Mouse (Mus musculus) midbrain, embryonic 15.5 days (tissue): ENCODE data around the gene Stox2. TPM values are rescaled to one million over a fixed set of nuclear protein-coding genes. Genes with fewer than 3 reads are reported as not detected.

Experiments
- ATAC-seq: fragments of 200-750 bp; cut with Nextera tagmentation; replicated peaks from 2 replicates; pipeline ENCODE4 v1.8.0; 2017; ENCODE audit warnings: moderate TSS enrichment
- H3K27ac ChIP-seq: fragments of 300-500 bp; sonication (generic); 2 replicates; pipeline ENCODE4 v1.5.1; 2015; ENCODE audit warnings: mild to moderate bottlenecking, inconsistent platforms
- H3K27me3 ChIP-seq: fragments of 300-500 bp; sonication (generic); replicated peaks from 2 replicates; pipeline ENCODE4 v1.6.1; 2015; ENCODE audit warnings: inconsistent platforms
- H3K36me3 ChIP-seq: fragments of 300-500 bp; sonication (generic); replicated peaks from 2 replicates; pipeline ENCODE4 v1.6.1; 2015; ENCODE audit warnings: inconsistent platforms
- H3K4me1 ChIP-seq: fragments of 300-500 bp; sonication (generic); 2 replicates; pipeline ENCODE4 v1.6.1; 2015; ENCODE audit warnings: inconsistent platforms
- H3K4me2 ChIP-seq: fragments of 300-500 bp; sonication (generic); 2 replicates; pipeline ENCODE4 v1.6.1; 2015; ENCODE audit warnings: inconsistent platforms, mild to moderate bottlenecking, moderate library complexity
- H3K4me3 ChIP-seq: fragments of 300-500 bp; sonication (generic); 2 replicates; pipeline ENCODE4 v1.5.1; 2015; ENCODE audit warnings: mild to moderate bottlenecking, inconsistent platforms
- H3K9ac ChIP-seq: fragments of 300-500 bp; sonication (generic); 2 replicates; pipeline ENCODE4 v1.6.1; 2015; ENCODE audit warnings: mild to moderate bottlenecking, inconsistent platforms
- H3K9me3 ChIP-seq: fragments of 300-500 bp; sonication (generic); 2 replicates; pipeline ENCODE4 v1.6.1; 2016; ENCODE audit warnings: inconsistent platforms
- WGBS: fragments of 180-500 bp; shearing (Covaris S2); methylation state at CpG from one replicate; pipeline ENCODE4 v1.1.7; 2015; ENCODE audit warnings: mixed read lengths; 5-methylcytosine and 5-hydroxymethylcytosine counted together
- polyA plus RNA-seq: library from polyadenylated mRNA; unstranded; fragments of >200 nt; fragmentation: Nextera tagmentation; extraction: Ambion mirVana; gene quantifications from 2 replicates; pipeline ENCODE4 v1.2.1, GENCODE M21; 2015

Gene Stox2
- polyA plus RNA-seq, 1 experiment from 2014 or later = 51.3 TPM

GRCm38 (mm10) chr8:47345085-47345771 lies 100.9 kb downstream of the Stox2 start:
- Histone ChIP-seq H3K27ac (peak overlapping the region; percentile 79), H3K4me3 (peak overlapping the region; percentile 14), H3K4me2 (peak overlapping the region; percentile 40), H3K9me3 (no peaks in the 10 kb centered on the region), H3K4me1 (peaks cover 18% of the 10 kb centered on the region), H3K9ac (0 out of 2 replicates have a peak overlapping the region, but pooled peaks have one; percentile 12), H3K36me3 (no peaks in the 10 kb centered on the region), H3K27me3 (no peaks in the 10 kb centered on the region)
- peak; percentile 53 for ATAC-seq
- 6% methylated on average over 15 of the region's 15 CpGs for WGBS

DNA sequence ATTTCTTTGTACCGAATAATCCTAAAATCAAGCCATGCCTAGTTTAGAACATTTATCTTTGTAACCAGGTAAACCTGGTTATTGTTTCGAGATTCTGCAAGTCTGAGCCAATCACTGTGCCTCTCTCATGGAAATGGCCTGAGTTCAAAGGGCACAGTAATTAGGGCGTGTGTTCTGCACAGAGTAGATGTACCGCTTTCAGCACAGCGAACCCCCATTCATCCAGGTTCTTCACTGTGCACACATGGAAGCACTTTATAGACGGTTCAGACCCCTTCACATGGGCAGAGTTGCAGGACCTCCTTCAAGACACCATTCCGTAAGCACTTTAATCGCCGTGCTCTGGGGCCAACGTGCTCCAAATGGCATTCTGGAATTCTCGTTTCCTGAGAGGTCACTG lies 104.7 kb downstream of the Stox2 start:
- Histone ChIP-seq H3K9ac (no peak overlapping the region), H3K4me1 (peaks cover 25% of the 10 kb centered on the region), H3K9me3 (no peaks in the 10 kb centered on the region), H3K4me3 (no peak overlapping the region), H3K36me3 (no peaks in the 10 kb centered on the region), H3K27ac (no peak overlapping the region), H3K4me2 (no peak overlapping the region), H3K27me3 (no peaks in the 10 kb centered on the region)
- WGBS = 80% methylated on average over 11 of the region's 11 CpGs
- no peak for ATAC-seq

DNA sequence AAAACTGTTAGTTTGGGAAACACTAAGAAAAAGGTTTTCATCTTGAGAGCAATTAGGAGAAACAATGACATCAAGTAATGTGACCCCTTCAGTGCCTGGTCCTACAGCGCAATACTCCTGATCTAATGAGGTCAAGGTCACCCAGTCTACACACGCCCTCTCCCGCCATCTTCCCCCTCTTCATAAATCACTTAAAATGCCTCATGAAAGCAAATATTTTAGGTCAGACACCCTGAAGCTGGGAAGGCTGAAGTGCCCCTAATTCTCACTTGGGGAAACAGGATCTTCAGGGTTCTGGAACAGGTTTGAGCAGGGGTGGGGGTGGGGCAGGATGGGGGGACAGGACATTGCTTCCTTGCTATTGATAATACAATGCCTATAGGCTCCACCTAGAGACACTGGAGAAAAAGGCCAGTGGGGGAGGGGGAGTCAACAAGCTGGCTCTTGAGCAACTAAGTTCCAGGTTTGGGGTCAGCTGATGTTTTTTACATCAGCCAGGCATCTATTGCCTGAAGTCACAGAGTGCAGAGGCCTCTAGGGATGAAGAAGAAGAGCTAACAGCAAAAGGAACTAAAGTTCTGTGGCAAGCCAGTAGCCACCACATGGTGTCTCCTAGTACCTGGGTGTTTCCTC lies 107.4 kb downstream of the Stox2 start:
- Histone ChIP-seq H3K4me1 (peaks cover 12% of the 10 kb centered on the region), H3K9ac (no peak overlapping the region), H3K4me3 (no peak overlapping the region), H3K27me3 (no peaks in the 10 kb centered on the region), H3K4me2 (no peak overlapping the region), H3K9me3 (no peaks in the 10 kb centered on the region), H3K27ac (no peak overlapping the region), H3K36me3 (no peaks in the 10 kb centered on the region)
- WGBS = 77% methylated on average over 3 of the region's 3 CpGs
- ATAC-seq = no peak

DNA sequence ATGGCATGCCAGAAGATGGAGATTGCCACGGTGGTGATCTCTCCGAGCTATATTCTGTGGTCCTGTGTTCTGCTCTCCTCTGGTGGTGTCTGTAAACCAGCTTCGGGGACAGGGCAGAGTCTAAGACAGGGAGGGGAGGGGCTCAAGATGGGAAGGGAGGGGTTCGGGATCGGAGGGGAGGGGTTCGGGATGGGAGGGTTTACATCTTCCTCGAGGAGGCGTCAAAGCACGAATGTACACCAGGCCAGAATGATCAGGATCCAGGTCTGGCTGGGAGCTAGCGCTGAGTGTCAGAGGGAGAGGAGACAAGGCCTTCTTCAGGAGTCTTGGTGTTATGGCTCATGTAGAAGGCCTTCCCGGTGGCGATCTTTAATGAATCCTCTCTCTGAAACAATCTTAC lies 109.7 kb downstream of the Stox2 start:
- Histone ChIP-seq H3K4me3 (no peak overlapping the region), H3K9me3 (no peaks in the 10 kb centered on the region), H3K4me2 (no peak overlapping the region), H3K27me3 (no peaks in the 10 kb centered on the region), H3K27ac (no peak overlapping the region), H3K36me3 (no peaks in the 10 kb centered on the region), H3K4me1 (peaks cover 22% of the 10 kb centered on the region), H3K9ac (no peak overlapping the region)
- no peak for ATAC-seq
- WGBS = 94% methylated on average over 12 of the region's 12 CpGs

- Histone ChIP-seq H3K27me3 (no peaks in the 10 kb centered on the region), H3K9me3 (no peaks in the 10 kb centered on the region), H3K4me2 (no peak overlapping the region), H3K4me1 (peaks cover 22% of the 10 kb centered on the region), H3K36me3 (no peaks in the 10 kb centered on the region), H3K4me3 (no peak overlapping the region), H3K9ac (no peak overlapping the region), H3K27ac (no peak overlapping the region)
- no peak for ATAC-seq
- WGBS = 88% methylated on average over 4 of the region's 4 CpGs
Observed at GRCm38 (mm10) chr8:47335940-47336339, 110.2 kb downstream of the Stox2 start.

GRCm38 (mm10) chr8:47334223-47334757 lies 111.9 kb downstream of the Stox2 start:
- no peaks in the 10 kb centered on the region for H3K36me3 ChIP-seq
- WGBS = 18% methylated on average over 9 of the region's 9 CpGs
- peak overlapping the region; percentile 53 for H3K9ac ChIP-seq
- H3K9me3 ChIP-seq = no peaks in the 10 kb centered on the region
- H3K4me2 ChIP-seq = peak overlapping the region; percentile 52
- H3K4me1 ChIP-seq = peaks cover 15% of the 10 kb centered on the region
- no peaks in the 10 kb centered on the region for H3K27me3 ChIP-seq
- peak; percentile 100 for ATAC-seq
- H3K4me3 ChIP-seq = peak overlapping the region; percentile 42
- H3K27ac ChIP-seq = peak overlapping the region; percentile 95

GRCm38 (mm10) chr8:47332941-47333340 lies 113.2 kb downstream of the Stox2 start:
- ATAC-seq = no peak
- no peaks in the 10 kb centered on the region for H3K36me3 ChIP-seq
- no peak overlapping the region for H3K4me3 ChIP-seq
- peaks cover 15% of the 10 kb centered on the region for H3K4me1 ChIP-seq
- no peaks in the 10 kb centered on the region for H3K27me3 ChIP-seq
- peak overlapping the region; percentile 52 for H3K4me2 ChIP-seq
- H3K9ac ChIP-seq = no peak overlapping the region
- H3K9me3 ChIP-seq = no peaks in the 10 kb centered on the region
- H3K27ac ChIP-seq = peak overlapping the region; percentile 95; the same call in 1 of the 2 replicates
- 70% methylated on average over 1 of the region's 1 CpGs for whole genome bisulfite sequencing

DNA sequence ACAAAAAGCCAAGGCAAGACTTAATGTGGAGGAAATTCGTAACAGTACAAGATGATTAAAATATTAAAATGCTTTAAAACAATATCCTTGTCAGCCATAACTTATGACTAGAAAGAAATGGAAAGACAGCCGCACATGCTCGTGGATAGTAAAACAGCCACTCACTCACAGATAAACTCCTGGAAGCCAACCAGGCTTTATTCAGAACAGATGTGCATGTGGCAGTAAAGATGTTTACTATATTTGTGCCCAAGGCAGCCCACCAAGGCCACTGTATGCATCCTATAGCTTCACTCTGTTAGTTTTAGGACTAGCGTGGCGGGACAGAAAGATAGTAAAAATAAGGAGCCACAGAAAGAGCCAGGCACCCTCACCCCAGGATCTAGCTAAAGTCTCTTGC lies 115.2 kb downstream of the Stox2 start:
- no peak overlapping the region for H3K27ac ChIP-seq
- 93% methylated on average over 5 of the region's 5 CpGs for WGBS
- peaks cover 15% of the 10 kb centered on the region for H3K4me1 ChIP-seq
- H3K4me3 ChIP-seq = no peak overlapping the region
- H3K36me3 ChIP-seq = no peaks in the 10 kb centered on the region
- no peak for ATAC-seq
- no peak overlapping the region for H3K4me2 ChIP-seq
- H3K9me3 ChIP-seq = no peaks in the 10 kb centered on the region
- H3K27me3 ChIP-seq = no peaks in the 10 kb centered on the region
- no peak overlapping the region for H3K9ac ChIP-seq

DNA sequence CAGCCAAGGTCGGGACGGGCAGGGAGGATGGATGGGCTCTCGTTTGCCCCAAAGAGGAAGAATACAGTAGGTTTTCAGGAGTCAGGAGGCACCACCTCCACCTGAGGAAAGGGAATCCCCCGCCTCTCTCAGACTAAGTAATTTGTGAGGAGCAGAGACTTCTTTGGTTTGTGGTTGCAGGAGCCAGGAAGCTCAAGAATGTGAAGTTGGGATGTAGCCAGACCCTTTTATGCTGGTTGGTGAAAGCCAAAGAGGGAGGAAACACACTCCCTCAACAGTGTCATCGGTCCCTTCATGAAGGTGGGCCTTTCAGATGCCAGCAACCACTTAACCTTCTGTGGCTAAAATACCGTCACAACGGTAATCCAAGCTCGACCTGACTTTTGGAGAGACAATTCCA lies 119.8 kb downstream of the Stox2 start:
- 91% methylated on average over 8 of the region's 8 CpGs for WGBS
- H3K4me3 ChIP-seq = no peak overlapping the region
- peaks cover 7% of the 10 kb centered on the region; the same call in 1 of the 2 replicates for H3K4me1 ChIP-seq
- H3K9me3 ChIP-seq = no peaks in the 10 kb centered on the region
- H3K27ac ChIP-seq = no peak overlapping the region
- ATAC-seq = no peak
- no peaks in the 10 kb centered on the region for H3K27me3 ChIP-seq
- no peak overlapping the region for H3K4me2 ChIP-seq
- H3K36me3 ChIP-seq = no peaks in the 10 kb centered on the region
- H3K9ac ChIP-seq = no peak overlapping the region

DNA sequence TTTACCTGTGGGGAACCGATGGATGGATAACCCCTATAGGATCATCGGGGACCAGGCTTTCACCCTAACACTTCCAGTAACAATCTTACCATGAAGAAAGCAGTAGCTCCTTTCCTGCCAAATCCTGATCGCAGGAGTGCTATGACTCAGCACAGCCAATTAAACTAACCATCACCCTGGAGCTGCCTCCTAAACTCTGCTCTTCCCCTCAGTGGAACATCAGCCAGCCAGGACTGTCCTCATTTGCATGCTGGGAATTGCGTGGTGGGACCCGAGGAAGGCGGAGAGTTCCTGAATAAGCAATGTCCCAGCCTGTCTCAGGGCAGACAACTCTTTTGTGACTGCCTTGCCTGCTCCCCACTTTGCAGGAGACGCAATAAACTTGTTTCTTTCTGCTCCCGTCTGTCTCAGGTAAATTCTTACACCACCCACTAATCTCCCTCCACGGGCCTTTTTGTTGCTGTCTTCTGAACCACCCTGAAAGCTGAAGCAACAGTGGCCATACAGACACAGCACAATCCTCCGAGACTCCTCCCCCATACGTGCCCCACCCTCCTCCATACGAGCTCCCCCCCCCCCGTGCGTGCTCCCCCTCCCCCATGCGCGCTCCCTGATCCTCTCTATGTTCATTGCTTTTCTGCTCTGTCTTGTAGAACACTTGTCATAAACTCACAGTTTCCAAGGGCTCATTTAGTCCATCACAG lies 121.9 kb downstream of the Stox2 start:
- Histone ChIP-seq H3K9me3 (no peaks in the 10 kb centered on the region), H3K27me3 (no peaks in the 10 kb centered on the region), H3K27ac (no peak overlapping the region), H3K4me3 (no peak overlapping the region), H3K4me2 (peak overlapping the region; percentile 8; the same call in 1 of the 2 replicates), H3K36me3 (no peaks in the 10 kb centered on the region), H3K9ac (no peak overlapping the region), H3K4me1 (peaks cover 14% of the 10 kb centered on the region; the same call in 1 of the 2 replicates)
- ATAC-seq = peak; percentile 63; the same call in 1 of the 2 replicates
- 25% methylated on average over 16 of the region's 16 CpGs for WGBS

GRCm38 (mm10) chr8:47321282-47321681 lies 124.9 kb downstream of the Stox2 start:
- H3K9ac ChIP-seq = no peak overlapping the region
- no peak overlapping the region for H3K4me3 ChIP-seq
- 24% methylated on average over 5 of the region's 5 CpGs for WGBS
- no peaks in the 10 kb centered on the region for H3K27me3 ChIP-seq
- H3K27ac ChIP-seq = no peak overlapping the region
- H3K36me3 ChIP-seq = no peaks in the 10 kb centered on the region
- peaks cover 14% of the 10 kb centered on the region; the same call in 1 of the 2 replicates for H3K4me1 ChIP-seq
- no peak overlapping the region for H3K4me2 ChIP-seq
- H3K9me3 ChIP-seq = no peaks in the 10 kb centered on the region
- ATAC-seq = no peak

- Histone ChIP-seq H3K9me3 (no peaks in the 10 kb centered on the region), H3K27ac (no peak overlapping the region), H3K9ac (no peak overlapping the region), H3K4me3 (no peak overlapping the region), H3K4me2 (no peak overlapping the region), H3K36me3 (no peaks in the 10 kb centered on the region), H3K27me3 (no peaks in the 10 kb centered on the region), H3K4me1 (peaks cover 14% of the 10 kb centered on the region; the same call in 1 of the 2 replicates)
- no peak for ATAC-seq
- 7% methylated on average over 2 of the region's 2 CpGs for WGBS
Observed at GRCm38 (mm10) chr8:47320707-47321106, 125.5 kb downstream of the Stox2 start.
